Mouse (Mus musculus) testis, postnatal 10 days (tissue): ENCODE results near the gene Zdhhc23.

Source experiments
- DNase-seq: peaks from one replicate; pipeline ENCODE4 v3.0.0; 2021; ENCODE audit warnings: low spot score

Zdhhc23 gene

GRCm38 (mm10) chr16:43970426-43970825 is 9.2 kb downstream of the Zdhhc23 start:
- DNase-seq = no peak

DNA sequence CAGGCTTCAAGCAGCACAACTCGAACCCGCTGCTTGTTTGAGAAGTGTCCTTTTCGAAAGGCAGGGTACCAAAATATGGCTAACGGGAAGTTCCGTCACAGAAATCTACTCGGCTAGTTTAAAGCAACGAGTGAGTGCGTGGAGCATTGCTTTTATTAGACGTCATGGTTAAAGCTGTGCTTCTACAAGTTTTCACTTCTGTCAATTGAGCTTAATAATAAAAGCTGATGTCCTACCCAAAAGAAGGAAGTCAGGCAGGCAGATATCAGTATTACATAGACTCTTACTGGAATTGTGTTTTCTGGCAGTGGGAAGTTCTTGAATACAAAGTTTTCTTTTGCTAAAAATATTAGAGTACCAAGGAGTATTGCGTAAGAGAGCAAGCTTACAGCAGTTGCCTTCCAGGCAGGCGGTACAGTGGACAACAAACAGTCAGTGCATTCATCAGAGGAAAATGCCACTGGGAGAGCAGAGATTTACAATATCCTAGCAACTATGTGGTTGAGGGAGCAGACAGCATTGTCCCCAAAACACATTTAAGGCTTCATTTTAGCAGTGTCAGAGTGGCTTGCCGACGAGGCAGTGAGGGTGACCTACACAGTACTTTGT is 13.7 kb downstream of the Zdhhc23 start:
- no peak for DNase-seq

GRCm38 (mm10) chr16:43963780-43964179 is 15.8 kb downstream of the Zdhhc23 start:
- no peak for DNase-seq

DNA sequence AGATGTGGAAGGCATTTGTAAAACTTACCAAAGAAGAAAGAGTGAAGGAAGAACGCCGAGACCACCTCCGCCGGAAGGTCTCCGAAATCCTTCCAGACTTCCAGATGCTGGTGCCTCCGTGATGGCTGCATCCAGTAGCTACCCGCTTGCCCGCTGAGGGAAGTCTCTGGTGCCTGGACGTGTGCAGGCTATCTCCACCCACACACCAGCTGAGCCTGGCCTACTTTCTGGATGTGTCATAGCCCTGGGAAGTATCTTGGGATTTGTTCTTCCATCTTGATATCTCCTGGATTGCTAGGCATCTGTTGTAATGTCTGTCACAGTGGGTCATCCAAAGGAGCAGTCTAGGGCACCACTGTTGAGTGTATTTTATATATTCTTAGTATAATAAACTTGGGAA is 16.3 kb downstream of the Zdhhc23 start:
- DNase-seq = no peak

GRCm38 (mm10) chr16:43958038-43958437 is 21.6 kb downstream of the Zdhhc23 start:
- DNase-seq = no peak

- no peak for DNase-seq
These were observed 24.7 kb downstream of the Zdhhc23 start for GRCm38 (mm10) chr16:43954913-43955312.

DNA sequence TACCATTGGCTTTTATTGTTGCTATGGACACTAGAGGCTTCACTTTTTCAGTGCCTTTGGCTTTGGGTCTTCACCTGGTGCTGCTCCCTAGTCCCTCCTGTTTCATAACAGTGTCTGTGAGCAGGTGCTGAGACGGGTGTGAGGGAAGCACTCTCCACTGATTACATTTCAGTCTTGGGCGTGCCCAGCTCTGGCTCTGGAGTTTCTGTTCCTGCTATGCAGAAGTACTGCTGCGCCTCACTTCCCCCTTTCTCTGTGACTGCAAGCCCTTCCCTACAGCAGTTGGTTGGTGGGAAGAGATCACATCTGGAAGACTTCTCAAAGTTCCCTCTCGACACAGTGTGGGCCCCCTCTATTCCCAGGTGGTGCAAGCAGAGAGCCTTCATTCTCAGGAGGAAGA is 28.0 kb downstream of the Zdhhc23 start:
- DNase-seq = no peak

DNA sequence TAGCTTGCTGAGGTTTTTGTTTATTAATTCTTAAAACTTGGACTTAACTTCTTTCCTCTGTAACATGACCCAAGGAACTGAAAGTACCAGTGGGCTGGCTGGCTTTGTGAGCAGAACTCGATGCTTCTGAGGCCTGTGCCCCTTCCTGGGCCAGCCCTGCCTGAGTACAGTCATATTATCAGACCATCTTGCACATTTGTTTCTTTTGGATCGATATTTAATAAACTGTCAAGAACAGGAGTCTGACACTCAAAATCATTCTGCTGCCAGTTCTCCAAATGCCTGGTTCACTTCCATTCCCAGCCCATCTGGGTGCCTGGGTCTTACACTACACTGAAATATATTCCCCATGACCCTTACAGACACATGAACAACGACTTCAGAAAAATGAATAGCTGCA is 33.7 kb downstream of the Zdhhc23 start:
- DNase-seq = no peak

DNA sequence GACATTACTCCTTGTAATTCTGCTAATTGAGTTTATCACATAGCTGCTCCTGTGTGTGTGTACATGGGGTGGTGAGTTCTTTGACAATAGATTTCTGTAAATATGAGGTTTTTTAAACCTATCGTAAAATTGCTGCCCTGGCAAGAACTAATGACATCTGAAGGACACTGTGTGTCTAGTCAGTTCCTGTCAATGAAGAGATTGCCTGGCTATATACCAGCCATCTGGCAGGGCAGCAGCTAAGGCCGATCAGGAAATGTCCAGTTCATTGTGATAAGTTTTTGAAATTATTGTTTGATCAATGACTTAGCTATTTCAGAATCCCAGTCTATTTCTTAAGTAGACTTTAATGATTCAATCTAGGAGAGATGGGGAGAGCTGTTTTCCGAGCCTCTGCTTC is 34.2 kb downstream of the Zdhhc23 start:
- no peak for DNase-seq

- DNase-seq = no peak
These were observed 38.7 kb downstream of the Zdhhc23 start for GRCm38 (mm10) chr16:43940846-43941245.

DNA sequence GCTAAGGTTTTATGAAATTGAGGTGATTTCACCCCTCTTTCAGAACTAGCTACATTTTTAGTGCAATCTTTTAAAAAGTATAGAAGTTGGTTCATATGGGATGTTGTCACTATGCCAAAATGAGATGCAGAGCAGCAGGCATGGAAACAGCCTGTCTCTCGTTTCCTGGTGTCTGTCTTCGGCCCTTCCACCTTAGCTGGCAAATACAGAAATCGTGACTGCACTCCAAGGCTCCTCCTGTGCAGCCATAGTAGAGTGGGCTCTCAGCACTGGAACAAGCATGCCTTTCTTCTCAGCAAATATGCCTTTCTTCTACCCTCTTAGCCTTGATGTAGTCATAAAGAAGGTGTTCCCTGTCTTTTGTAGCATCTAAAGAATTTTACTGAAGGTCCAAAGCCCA is 43.7 kb downstream of the Zdhhc23 start:
- DNase-seq = no peak

GRCm38 (mm10) chr16:43935367-43935766 is 44.2 kb downstream of the Zdhhc23 start:
- no peak for DNase-seq

DNA sequence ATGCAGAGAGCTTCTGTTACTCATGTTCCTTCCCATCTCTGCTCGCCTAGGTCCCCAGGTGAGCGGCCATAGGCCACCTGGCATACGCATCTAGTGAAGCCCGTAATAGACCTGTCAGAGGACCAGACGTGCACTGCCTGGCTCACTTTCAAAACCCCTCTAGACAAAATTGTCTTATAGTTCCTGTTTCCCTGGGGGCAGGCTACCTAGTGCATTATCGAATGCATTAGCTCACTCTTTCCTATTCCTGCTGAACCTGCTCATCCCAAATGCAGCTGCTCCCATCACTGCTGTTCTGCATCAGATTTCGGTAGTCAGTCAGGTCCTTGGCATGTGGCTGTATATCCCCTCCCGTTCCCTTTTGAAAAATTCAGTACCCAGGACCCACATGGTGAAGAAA is 44.7 kb downstream of the Zdhhc23 start:
- no peak for DNase-seq

- DNase-seq = no peak
These were observed 46.5 kb downstream of the Zdhhc23 start for GRCm38 (mm10) chr16:43933041-43933440.

DNA sequence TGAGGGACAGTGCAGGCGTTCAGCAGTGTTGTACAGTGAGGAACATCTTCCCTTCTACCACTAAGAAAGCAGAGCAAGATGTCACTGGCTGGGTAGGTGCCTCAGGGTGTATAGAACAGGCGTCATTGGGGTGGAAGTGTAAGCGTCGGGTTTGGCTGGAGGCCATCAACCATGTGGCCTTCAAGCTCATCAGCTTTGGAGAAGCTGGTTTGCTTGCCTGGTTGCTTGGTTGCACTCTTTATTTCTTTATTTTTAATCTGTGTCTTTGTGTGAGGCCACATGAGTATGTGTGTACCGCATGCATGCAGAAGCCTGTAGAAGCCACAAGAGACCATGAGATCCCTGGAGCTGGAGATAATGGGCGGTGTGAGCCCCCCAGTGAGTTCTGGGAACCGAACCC is 47.3 kb downstream of the Zdhhc23 start:
- DNase-seq = no peak

DNA sequence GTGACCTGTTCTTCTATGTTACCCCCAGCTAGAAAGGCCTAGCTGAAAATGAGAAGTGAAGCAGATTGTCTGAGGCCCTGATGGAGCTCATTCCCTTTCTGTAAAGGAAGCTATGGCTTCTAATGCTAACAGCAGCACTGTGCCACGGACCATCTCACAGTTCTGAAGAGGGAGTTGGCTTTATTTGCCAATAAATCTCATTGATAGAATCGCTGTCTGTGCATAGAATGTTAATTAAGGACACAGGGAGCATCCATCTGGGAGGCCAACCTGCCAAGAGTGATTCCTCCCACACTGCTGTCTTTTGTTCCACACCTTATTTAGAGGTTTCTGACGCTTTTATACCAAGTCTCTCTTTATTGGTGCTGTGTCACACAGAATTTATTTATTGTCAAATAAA is 48.1 kb downstream of the Zdhhc23 start:
- no peak for DNase-seq

- no peak for DNase-seq
These were observed 49.0 kb downstream of the Zdhhc23 start for GRCm38 (mm10) chr16:43930577-43930976.

DNA sequence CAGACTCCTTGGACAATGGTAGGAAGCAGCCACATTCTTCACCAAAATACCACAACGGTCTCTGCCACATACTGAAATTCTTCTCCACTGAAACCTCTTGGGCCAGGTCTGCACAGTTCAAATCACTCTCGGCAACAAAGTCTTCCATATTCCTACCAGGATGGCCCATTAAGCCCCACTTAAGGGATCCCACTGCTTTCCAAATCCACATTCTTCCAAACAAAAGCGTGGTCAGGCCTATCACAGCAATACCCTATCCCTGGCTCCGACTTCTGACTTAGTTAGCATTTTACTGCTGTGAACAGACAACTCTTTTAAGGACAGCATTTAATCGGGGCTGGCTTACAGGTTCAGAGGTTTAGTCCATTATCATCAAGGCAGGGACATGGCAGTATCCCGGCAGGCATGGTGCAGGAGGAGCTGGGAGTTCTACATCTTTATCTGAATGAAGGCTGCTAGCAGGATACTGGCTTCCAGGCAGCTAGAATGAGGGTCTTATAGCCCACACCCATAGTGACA is 53.2 kb downstream of the Zdhhc23 start, which contains the start of gene Qtrt2:
Gene Qtrt2 (minus strand): TSS at position 469 of the 519 bp plus-strand sequence.
- no peak for DNase-seq

DNA sequence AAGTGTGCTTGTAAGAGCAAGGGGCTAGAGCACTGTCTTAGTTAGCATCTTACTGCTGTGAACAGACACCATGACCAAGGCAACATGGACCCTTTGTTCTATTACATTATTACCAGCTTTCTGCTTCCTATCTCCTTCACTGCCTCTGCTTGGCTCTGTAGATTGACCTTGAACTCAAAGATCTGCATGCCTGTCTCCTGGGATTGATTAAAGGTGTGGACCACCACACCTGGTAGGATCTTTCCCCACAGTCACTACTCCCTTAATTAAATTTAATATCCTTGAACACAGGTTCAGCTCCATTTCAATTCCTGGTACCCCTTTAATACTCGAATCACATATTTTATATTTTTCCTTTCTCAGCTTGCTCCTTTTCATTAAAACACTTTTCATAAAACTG is 53.7 kb downstream of the Zdhhc23 start:
- no peak for DNase-seq

DNA sequence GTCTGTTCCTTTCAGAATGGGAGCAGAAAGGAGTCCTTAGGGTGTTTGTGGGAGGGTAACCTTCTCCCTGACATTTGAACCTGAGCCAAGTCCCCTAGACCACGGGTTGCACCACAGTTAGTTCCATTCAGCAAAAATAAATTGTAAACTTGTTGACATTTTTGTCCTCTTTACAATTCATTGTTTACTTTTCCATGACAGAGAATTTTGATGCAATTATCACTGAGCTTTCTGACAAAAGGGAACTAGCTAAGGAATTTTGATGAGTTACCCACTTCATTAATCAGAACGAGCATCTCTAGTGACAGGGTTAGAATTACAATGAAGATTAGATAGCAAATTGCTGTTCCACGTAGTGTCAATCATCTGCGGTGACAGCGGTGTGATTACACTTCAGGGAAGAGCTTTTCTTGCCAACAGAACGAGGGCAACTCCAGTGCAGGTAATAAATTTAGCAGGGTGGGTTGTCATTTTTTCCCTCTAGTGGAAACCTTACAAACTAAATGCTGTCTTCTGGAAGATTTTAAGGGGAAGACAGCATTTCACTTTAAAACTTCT is 54.5 kb downstream of the Zdhhc23 start:
- DNase-seq = no peak

DNA sequence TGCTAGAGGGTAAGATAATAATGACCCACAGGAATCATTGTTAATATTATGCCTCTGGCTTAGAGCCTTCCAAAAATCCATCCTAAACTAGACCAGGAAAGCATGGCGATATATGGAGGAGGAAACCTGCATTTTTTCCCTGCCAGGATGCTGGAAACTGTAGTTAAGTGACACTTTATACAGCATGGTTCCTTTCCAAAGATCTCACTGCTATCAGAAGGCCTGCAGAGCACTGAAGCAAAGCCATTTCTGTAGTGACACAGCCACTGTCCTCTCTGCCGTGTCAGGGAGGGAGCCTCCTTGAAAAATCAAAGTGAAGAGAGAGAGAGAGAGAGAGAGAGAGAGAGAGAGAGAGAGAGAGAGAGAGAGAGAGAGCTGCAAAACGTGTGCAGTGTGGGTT is 57.0 kb downstream of the Zdhhc23 start:
- no peak for DNase-seq

GRCm38 (mm10) chr16:43922024-43922423 is 57.6 kb downstream of the Zdhhc23 start:
- DNase-seq = no peak

DNA sequence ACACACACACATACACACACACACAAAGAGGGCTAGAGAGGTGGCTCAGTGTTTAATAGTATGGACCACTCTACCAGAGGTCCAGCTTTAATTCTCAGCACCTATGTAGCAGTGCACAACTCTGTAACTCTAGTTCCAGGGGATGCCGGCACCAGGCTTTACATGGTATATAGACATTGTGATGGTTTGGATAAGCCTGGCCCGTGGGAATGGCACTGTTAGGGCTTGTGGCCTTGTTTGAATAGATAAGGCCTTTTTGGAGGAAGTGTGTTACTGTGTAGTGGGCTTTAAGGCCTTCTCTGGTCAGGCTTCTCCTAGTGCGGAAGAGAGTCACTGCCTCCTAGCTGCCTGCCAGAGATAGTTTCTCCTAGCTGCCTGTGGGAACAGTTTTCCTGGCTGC is 60.7 kb downstream of the Zdhhc23 start:
- DNase-seq = no peak
